Mouse (Mus musculus) embryo, embryonic 9.5 days (tissue): Measurements from ENCODE around the gene Ermard.
A peak's percentile ranks its signal among the peaks of the same experiment; 100 is the strongest.

ENCODE experiments used
- DNase-seq: peaks from one replicate; pipeline ENCODE4 v3.0.0-alpha.2; 2017; ENCODE audit errors: extremely low spot score

The Ermard gene

DNA sequence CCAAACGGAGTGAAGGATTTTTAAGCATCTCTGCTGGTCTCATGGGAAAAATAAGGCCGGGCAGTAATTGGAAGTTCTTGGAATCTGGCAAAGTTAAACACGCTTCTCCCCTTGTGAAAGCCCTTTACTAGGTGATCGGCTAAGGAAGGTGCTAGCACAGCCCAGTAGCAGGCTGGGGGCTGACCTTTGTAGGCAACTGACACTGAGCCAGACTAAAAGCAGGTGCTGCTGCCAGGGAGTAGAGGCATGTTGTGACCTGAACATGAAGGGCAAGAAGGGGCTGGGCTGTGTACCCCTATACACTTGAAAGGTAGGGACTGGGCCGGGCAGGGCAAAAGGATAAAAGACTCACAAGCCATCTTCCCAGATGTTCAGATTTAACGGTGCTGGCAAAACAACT lies 19.3 kb downstream of the Ermard start:
- no peak for DNase-seq

- peak; percentile 81 for DNase-seq
Observed at GRCm38 (mm10) chr17:15065391-15066024, 24.5 kb downstream of the Ermard start.

- no peak for DNase-seq
Observed at GRCm38 (mm10) chr17:15066066-15066465, 25.1 kb downstream of the Ermard start.

- DNase-seq: no peak
Observed at GRCm38 (mm10) chr17:15066911-15067310, 25.9 kb downstream of the Ermard start.

GRCm38 (mm10) chr17:15068040-15068792 lies 27.2 kb downstream of the Ermard start:
- no peak for DNase-seq

GRCm38 (mm10) chr17:15069124-15069523 lies 28.1 kb downstream of the Ermard start:
- DNase-seq: no peak

DNA sequence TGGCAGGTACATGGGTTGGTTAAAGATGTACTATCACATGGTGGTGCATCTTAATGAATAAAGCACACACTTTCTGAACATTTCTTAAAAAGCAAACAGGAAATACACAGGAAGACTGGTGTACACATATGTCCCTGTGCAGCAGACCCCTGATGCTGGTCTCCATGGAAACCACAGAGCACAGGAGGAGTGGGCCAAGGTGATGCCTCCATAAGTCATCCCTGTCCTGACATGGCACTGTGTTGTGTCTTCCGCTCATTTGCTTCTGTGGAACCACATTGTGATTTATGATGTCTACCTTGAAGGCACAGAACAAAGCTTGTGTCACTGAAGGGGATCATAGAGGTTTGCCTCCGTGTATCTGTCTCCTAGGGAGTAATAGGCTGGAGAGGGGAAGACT lies 31.2 kb downstream of the Ermard start:
- DNase-seq: no peak

DNA sequence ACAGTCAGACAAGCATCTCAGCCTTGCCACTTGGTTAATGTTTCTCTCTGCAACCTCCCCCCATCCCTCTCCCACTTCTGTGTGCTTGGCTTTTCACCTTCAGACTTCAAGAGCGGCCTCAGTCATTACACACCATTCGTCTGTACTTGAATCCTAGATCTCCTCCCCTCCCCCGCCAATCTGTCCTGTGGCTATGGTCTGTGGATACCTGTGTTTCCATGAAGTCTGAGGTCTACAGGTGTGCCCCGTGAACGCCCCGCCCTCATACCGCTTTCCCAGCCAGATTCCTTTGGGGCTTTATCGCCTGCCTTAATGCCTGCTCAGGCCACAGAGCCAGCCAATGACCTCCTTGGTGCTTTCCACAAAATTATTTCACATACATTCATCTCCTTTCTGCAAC lies 34.0 kb downstream of the Ermard start:
- no peak for DNase-seq

DNA sequence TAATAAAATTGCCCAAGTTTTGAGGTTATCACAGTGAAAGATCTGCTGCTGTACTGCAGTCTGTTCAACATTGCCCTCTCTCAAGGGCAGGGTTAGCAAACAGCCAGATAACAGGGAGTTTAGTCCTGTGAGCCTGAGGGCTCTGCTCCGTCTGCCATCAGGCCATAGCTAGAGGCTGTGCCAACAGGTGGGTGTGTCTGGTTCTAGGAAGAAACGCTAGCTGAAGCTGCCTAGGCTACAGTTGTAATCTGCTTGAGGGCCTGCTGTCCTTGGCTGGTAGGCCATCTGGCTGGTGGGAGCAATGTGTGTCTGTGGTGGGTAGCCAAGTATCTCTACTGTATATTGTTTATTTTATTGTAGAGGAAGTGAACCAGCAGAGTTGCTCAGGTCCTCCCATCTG lies 36.5 kb downstream of the Ermard start:
- no peak for DNase-seq

DNA sequence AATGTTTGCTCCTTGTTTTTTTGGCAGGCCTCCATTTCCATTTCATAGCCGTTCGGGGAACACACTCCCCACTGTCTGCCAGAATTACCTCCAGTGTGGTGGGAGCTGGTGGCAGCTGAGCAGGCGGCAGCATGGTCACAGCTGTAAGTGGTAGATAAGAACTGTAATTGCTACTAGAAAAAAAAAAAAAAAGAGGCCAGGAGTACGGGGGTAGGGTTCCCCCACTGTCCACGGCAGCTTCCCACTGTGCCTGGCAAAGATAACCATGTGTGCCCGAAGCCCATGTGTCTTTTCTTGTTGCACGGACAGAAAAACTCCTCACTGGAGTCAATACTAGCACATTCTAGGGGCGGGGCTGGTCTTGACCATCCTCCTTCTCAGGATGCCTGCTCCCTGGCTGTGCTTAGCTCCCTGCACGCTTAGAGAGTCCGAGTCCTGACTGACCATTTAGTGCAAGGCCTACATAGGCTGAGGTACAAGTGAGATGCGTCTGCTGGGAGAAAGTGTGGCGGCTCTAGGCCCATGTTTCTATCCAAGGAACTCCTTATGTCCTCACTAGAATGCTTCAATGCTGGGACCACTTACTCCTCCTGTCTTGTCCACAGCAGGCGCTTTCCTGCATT lies 43.3 kb downstream of the Ermard start:
- no peak for DNase-seq

DNA sequence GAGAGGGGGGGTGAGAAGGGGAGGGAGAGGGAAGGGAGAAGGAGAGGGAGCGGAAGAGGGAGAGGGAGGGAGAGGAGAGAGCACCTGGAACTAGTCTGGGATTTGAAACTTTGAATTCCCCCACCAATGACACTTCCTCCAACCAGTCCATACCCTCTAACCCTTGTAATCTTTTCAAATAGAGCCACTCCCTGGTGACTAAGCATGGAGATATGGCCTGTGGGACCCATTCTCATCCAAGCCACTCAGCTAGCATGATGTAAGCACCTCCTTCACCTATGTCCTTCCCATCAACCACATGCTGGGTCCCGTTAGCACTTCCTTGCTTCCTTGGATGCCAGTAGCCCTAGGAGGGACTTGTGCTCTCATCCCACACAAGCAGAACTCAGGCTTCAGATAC lies 44.0 kb downstream of the Ermard start:
- DNase-seq: no peak

- DNase-seq: no peak
Observed at GRCm38 (mm10) chr17:15088166-15088565, 47.2 kb downstream of the Ermard start.

GRCm38 (mm10) chr17:15088591-15089001 lies 47.6 kb downstream of the Ermard start:
- DNase-seq: peak; percentile 32

GRCm38 (mm10) chr17:15091739-15092138 lies 50.7 kb downstream of the Ermard start:
- no peak for DNase-seq

GRCm38 (mm10) chr17:15093523-15093922 lies 52.5 kb downstream of the Ermard start:
- no peak for DNase-seq

GRCm38 (mm10) chr17:15096853-15097252 lies 55.8 kb downstream of the Ermard start:
- DNase-seq: no peak

GRCm38 (mm10) chr17:15098677-15099076 lies 57.7 kb downstream of the Ermard start:
- DNase-seq: no peak

DNA sequence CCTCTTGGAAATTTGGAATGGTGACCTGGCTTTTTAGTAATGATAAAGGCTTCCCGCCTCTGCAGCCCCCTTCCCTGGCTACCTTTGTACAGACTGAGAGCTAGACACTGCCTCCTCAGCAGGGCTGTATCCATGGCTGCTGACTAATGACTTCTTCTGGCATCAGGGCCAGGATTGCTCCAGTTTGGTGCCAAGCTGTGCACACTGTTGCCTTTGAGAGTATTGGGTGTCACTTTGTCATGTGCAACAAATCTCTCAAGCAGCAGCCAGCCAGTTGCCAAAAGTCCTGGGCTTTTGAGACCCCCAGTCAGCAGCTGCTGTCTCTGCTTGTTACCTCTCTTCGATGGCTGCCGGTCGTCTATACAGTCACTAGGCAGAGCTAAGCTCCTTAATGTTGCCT lies 60.3 kb downstream of the Ermard start:
- DNase-seq: no peak

- no peak for DNase-seq
Observed at GRCm38 (mm10) chr17:15107143-15107649, 66.2 kb downstream of the Ermard start.

- peak; percentile 63 for DNase-seq
Observed at GRCm38 (mm10) chr17:15108473-15109441, 67.7 kb downstream of the Ermard start.

DNA sequence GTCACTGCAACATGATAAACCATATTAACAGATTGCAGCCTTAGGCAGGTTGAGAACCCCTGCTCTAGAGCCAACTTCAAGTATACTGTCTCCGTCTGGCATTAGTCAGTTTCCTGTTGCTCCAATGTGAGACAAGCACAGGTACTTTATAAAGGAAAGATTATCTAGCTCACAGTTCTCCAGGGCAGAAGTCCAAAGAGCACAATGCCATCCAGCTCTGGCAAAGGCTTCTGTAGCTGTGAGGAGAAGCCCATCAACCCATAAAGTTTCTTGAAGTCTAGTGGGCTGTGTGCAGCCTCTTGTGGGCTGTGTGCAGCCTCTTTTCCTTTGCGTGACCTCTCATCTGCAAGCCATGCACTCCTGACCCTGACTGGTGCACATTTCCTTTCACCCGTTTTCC lies 74.5 kb downstream of the Ermard start:
- DNase-seq: no peak

GRCm38 (mm10) chr17:15120096-15120495 lies 79.1 kb downstream of the Ermard start:
- no peak for DNase-seq
